Mouse (Mus musculus): ENCODE measurements around the gene Sipa1l1. TPM values are rescaled to one million over a fixed set of nuclear protein-coding genes. Genes with fewer than 3 reads are reported as not detected.

Gene Sipa1l1
- polyA plus RNA-seq, 2 experiments, result 2.6 to 2.7 TPM

- no peaks in the 10 kb centered on the region for H3K9me3 ChIP-seq (ENCODE audit: control insufficient read depth, low read length)
- no peak overlapping the region for H3K27ac ChIP-seq
- no peaks in the 10 kb centered on the region for H3K27me3 ChIP-seq (ENCODE audit: control insufficient read depth, insufficient read depth, low read length)
- no peak for DNase-seq (ENCODE audit: low read depth in 3 of 3, low spot score in 3 of 3)
- TF ChIP-seq CTCF (IDR thresholded peaks at IDR 0.05; ENCODE audit: low read depth) (no peak), EP300 (IDR thresholded peaks at IDR 0.05; ENCODE audit: low read depth) (no peak)
- WGBS (ENCODE audit: insufficient replicate concordance), result 64% methylated on average over 6 of the region's 6 CpGs
- no peak overlapping the region for H3K4me3 ChIP-seq (ENCODE audit: insufficient read depth in 1 of 2, low read depth in 2 of 2, low read length in 2 of 2)
- no peak overlapping the region for H3K9ac ChIP-seq (replicated peaks)
- no peaks in the 10 kb centered on the region for H3K36me3 ChIP-seq (replicated peaks; ENCODE audit: control insufficient read depth, insufficient read depth, low read depth)
- peaks cover 0 to 6% of the 10 kb centered on the region in 2 experiments; a peak in 2 of 4 replicates for H3K4me1 ChIP-seq (replicated peaks; ENCODE audit: control insufficient read depth in 2 of 2, insufficient read depth in 2 of 2, low read length in 1 of 2)
- H3K4me2 ChIP-seq (ENCODE audit: low read depth), result no peak overlapping the region
- ATAC-seq (ENCODE audit: insufficient read depth), result no peak
Observed at GRCm38 (mm10) chr12:82257994-82258785, 89.1 kb downstream of the Sipa1l1 start.

GRCm38 (mm10) chr12:82263443-82263842, 94.3 kb downstream of the Sipa1l1 start:
- Histone ChIP-seq H3K4me2 (ENCODE audit: low read depth) (no peak overlapping the region), H3K9me3 (ENCODE audit: control insufficient read depth, low read length) (no peaks in the 10 kb centered on the region), H3K4me3 (ENCODE audit: insufficient read depth in 1 of 2, low read depth in 2 of 2, low read length in 2 of 2) (no peak overlapping the region), H3K4me1 (replicated peaks; ENCODE audit: control insufficient read depth in 2 of 2, insufficient read depth in 2 of 2, low read length in 1 of 2) (peaks cover 0 to 4% of the 10 kb centered on the region in 2 experiments; a peak in 1 of 4 replicates), H3K36me3 (replicated peaks; ENCODE audit: control insufficient read depth, insufficient read depth, low read depth) (no peaks in the 10 kb centered on the region), H3K27me3 (ENCODE audit: control insufficient read depth, insufficient read depth, low read length) (no peaks in the 10 kb centered on the region), H3K9ac (replicated peaks) (no peak overlapping the region), H3K27ac (no peak overlapping the region)
- no peak for TF ChIP-seq EP300 (IDR thresholded peaks at IDR 0.05; ENCODE audit: low read depth)
- TF ChIP-seq CTCF (IDR thresholded peaks at IDR 0.05; ENCODE audit: low read depth), result no peak
- DNase-seq (ENCODE audit: low read depth in 3 of 3, low spot score in 3 of 3) (no peak), ATAC-seq (ENCODE audit: insufficient read depth) (no peak)
- WGBS (ENCODE audit: insufficient replicate concordance), result 58% methylated on average over 7 of the region's 7 CpGs

- no peaks in the 10 kb centered on the region for H3K9me3 ChIP-seq (ENCODE audit: control insufficient read depth, low read length)
- TF ChIP-seq CTCF (IDR thresholded peaks at IDR 0.05; ENCODE audit: low read depth) (no peak), EP300 (IDR thresholded peaks at IDR 0.05; ENCODE audit: low read depth) (no peak)
- H3K9ac ChIP-seq (replicated peaks), result no peak overlapping the region
- no peaks in the 10 kb centered on the region for H3K27me3 ChIP-seq (ENCODE audit: control insufficient read depth, insufficient read depth, low read length)
- peaks cover 0 to 4% of the 10 kb centered on the region in 2 experiments; a peak in 1 of 4 replicates for H3K4me1 ChIP-seq (replicated peaks; ENCODE audit: control insufficient read depth in 2 of 2, insufficient read depth in 2 of 2, low read length in 1 of 2)
- no peaks in the 10 kb centered on the region for H3K36me3 ChIP-seq (replicated peaks; ENCODE audit: control insufficient read depth, insufficient read depth, low read depth)
- 38% methylated on average over 5 of the region's 5 CpGs for WGBS (ENCODE audit: insufficient replicate concordance)
- no peak overlapping the region for H3K4me2 ChIP-seq (ENCODE audit: low read depth)
- no peak for ATAC-seq (ENCODE audit: insufficient read depth)
- no peak overlapping the region for H3K4me3 ChIP-seq (ENCODE audit: insufficient read depth in 1 of 2, low read depth in 2 of 2, low read length in 2 of 2)
- H3K27ac ChIP-seq, result no peak overlapping the region
- no peak for DNase-seq (ENCODE audit: low read depth in 3 of 3, low spot score in 3 of 3)
Observed at GRCm38 (mm10) chr12:82264083-82264851, 95.1 kb downstream of the Sipa1l1 start.

GRCm38 (mm10) chr12:82265335-82266274, 96.5 kb downstream of the Sipa1l1 start:
- Histone ChIP-seq H3K4me3 (ENCODE audit: insufficient read depth in 1 of 2, low read depth in 2 of 2, low read length in 2 of 2) (no peak overlapping the region), H3K36me3 (replicated peaks; ENCODE audit: control insufficient read depth, insufficient read depth, low read depth) (no peaks in the 10 kb centered on the region), H3K27me3 (ENCODE audit: control insufficient read depth, insufficient read depth, low read length) (no peaks in the 10 kb centered on the region), H3K4me2 (ENCODE audit: low read depth) (no peak overlapping the region), H3K9me3 (ENCODE audit: control insufficient read depth, low read length) (no peaks in the 10 kb centered on the region), H3K27ac (no peak overlapping the region), H3K4me1 (replicated peaks; ENCODE audit: control insufficient read depth in 2 of 2, insufficient read depth in 2 of 2, low read length in 1 of 2) (peaks cover 0 to 4% of the 10 kb centered on the region in 2 experiments; a peak in 1 of 4 replicates), H3K9ac (replicated peaks) (no peak overlapping the region)
- ATAC-seq (ENCODE audit: insufficient read depth) (no peak), DNase-seq (ENCODE audit: low read depth in 3 of 3, low spot score in 3 of 3) (no peak)
- no peak for TF ChIP-seq EP300 (IDR thresholded peaks at IDR 0.05; ENCODE audit: low read depth)
- no peak for TF ChIP-seq CTCF (IDR thresholded peaks at IDR 0.05; ENCODE audit: low read depth)
- 64% methylated on average over 9 of the region's 9 CpGs for WGBS (ENCODE audit: insufficient replicate concordance)
